Mouse (Mus musculus): Measurements from ENCODE around the gene Tubgcp2. TPM values are rescaled to one million over a fixed set of nuclear protein-coding genes. Genes with fewer than 3 reads are reported as not detected.

Tubgcp2 gene
- 46.2 and 58.5 TPM in 2 replicates for polyA plus RNA-seq (2014; fragmentation: Nextera tagmentation; extraction: Ambion mirVana)

- Histone ChIP-seq H3K4me3 (ENCODE audit: low read depth, low read length) (peak within 1 kb of the TSS; percentile 82), H3K4me1 (ENCODE audit: control insufficient read depth, insufficient read depth, low read length) (peaks cover 10% of the 10 kb centered on the region), H3K9ac (ENCODE audit: low read depth, low read length) (peak within 1 kb of the TSS; percentile 91), H3K4me2 (ENCODE audit: low read depth, low read length) (peak within 1 kb of the TSS; percentile 80), H3K27me3 (replicated peaks; ENCODE audit: control insufficient read depth, insufficient read depth, low read length) (no peaks in the 10 kb centered on the region), H3K36me3 (ENCODE audit: control insufficient read depth, insufficient read depth, low read length) (peaks cover 34% of the 10 kb centered on the region), H3K27ac (replicated peaks; ENCODE audit: low read depth, low read length) (peak within 1 kb of the TSS; percentile 94), H3K9me3 (ENCODE audit: control insufficient read depth, low read length) (no peaks in the 10 kb centered on the region)
- WGBS, result 2% methylated on average over 40 of the region's 69 CpGs
- DNase-seq (ENCODE audit: low spot score) (peak; percentile 98), ATAC-seq (ENCODE audit: low read depth) (peak; percentile 98)
These were observed at the start of gene Tubgcp2, which contains the start of gene Zfp511 for GRCm38 (mm10) chr7:140036281-140037170. Tubgcp2 (minus strand) TSS chr7:140036669. Zfp511 (plus strand) TSS chr7:140036391.

- Histone ChIP-seq H3K9ac (ENCODE audit: low read depth, low read length) (no peak within 1 kb of the TSS), H3K4me1 (ENCODE audit: control insufficient read depth, insufficient read depth, low read length) (peaks cover 11% of the 10 kb centered on the region), H3K27ac (replicated peaks; ENCODE audit: low read depth, low read length) (no peak within 1 kb of the TSS), H3K9me3 (ENCODE audit: control insufficient read depth, low read length) (no peaks in the 10 kb centered on the region), H3K27me3 (replicated peaks; ENCODE audit: control insufficient read depth, insufficient read depth, low read length) (peaks cover 44% of the 10 kb centered on the region), H3K4me3 (ENCODE audit: low read depth, low read length) (peak within 1 kb of the TSS; percentile 22), H3K4me2 (ENCODE audit: low read depth, low read length) (peak within 1 kb of the TSS; percentile 3; the same call in 1 of the 2 replicates), H3K36me3 (ENCODE audit: control insufficient read depth, insufficient read depth, low read length) (no peaks in the 10 kb centered on the region)
- WGBS, result 6% methylated on average over 17 of the region's 18 CpGs
- DNase-seq (ENCODE audit: low spot score) (peak; percentile 75), ATAC-seq (ENCODE audit: low read depth) (peak; percentile 87)
These were observed 45.8 kb upstream of the Tubgcp2 start, which contains the start of gene Caly for GRCm38 (mm10) chr7:140082242-140082678. Caly (minus strand) TSS chr7:140082548.

GRCm38 (mm10) chr7:140081408-140082241, 45.2 kb upstream of the Tubgcp2 start:
- Histone ChIP-seq H3K27me3 (replicated peaks; ENCODE audit: control insufficient read depth, insufficient read depth, low read length) (peaks cover 44% of the 10 kb centered on the region), H3K27ac (replicated peaks; ENCODE audit: low read depth, low read length) (no peak overlapping the region), H3K4me3 (ENCODE audit: low read depth, low read length) (peak overlapping the region; percentile 22), H3K4me1 (ENCODE audit: control insufficient read depth, insufficient read depth, low read length) (peaks cover 11% of the 10 kb centered on the region), H3K36me3 (ENCODE audit: control insufficient read depth, insufficient read depth, low read length) (no peaks in the 10 kb centered on the region), H3K9me3 (ENCODE audit: control insufficient read depth, low read length) (no peaks in the 10 kb centered on the region), H3K4me2 (ENCODE audit: low read depth, low read length) (peak overlapping the region; percentile 47), H3K9ac (ENCODE audit: low read depth, low read length) (no peak overlapping the region)
- DNase-seq (ENCODE audit: low spot score) (no peak), ATAC-seq (ENCODE audit: low read depth) (no peak)
- WGBS, result 15% methylated on average over 20 of the region's 20 CpGs

- peak; percentile 90 for DNase-seq (ENCODE audit: low spot score)
- WGBS, result 4% methylated on average over 24 of the region's 24 CpGs
- Histone ChIP-seq H3K9me3 (ENCODE audit: control insufficient read depth, low read length) (no peaks in the 10 kb centered on the region), H3K4me2 (ENCODE audit: low read depth, low read length) (peak overlapping the region; percentile 47), H3K36me3 (ENCODE audit: control insufficient read depth, insufficient read depth, low read length) (no peaks in the 10 kb centered on the region), H3K4me1 (ENCODE audit: control insufficient read depth, insufficient read depth, low read length) (peaks cover 11% of the 10 kb centered on the region), H3K27me3 (replicated peaks; ENCODE audit: control insufficient read depth, insufficient read depth, low read length) (peaks cover 44% of the 10 kb centered on the region), H3K9ac (ENCODE audit: low read depth, low read length) (peak overlapping the region; percentile 49), H3K27ac (replicated peaks; ENCODE audit: low read depth, low read length) (no peak overlapping the region), H3K4me3 (ENCODE audit: low read depth, low read length) (peak overlapping the region; percentile 22)
- peak; percentile 77 for ATAC-seq (ENCODE audit: low read depth)
These were observed 44.2 kb upstream of the Tubgcp2 start for GRCm38 (mm10) chr7:140080503-140081156.

GRCm38 (mm10) chr7:140078711-140079110, 42.2 kb upstream of the Tubgcp2 start:
- Histone ChIP-seq H3K4me2 (ENCODE audit: low read depth, low read length) (no peak overlapping the region), H3K27ac (replicated peaks; ENCODE audit: low read depth, low read length) (no peak overlapping the region), H3K4me3 (ENCODE audit: low read depth, low read length) (no peak overlapping the region), H3K9me3 (ENCODE audit: control insufficient read depth, low read length) (no peaks in the 10 kb centered on the region), H3K27me3 (replicated peaks; ENCODE audit: control insufficient read depth, insufficient read depth, low read length) (peaks cover 44% of the 10 kb centered on the region), H3K9ac (ENCODE audit: low read depth, low read length) (no peak overlapping the region), H3K36me3 (ENCODE audit: control insufficient read depth, insufficient read depth, low read length) (no peaks in the 10 kb centered on the region), H3K4me1 (ENCODE audit: control insufficient read depth, insufficient read depth, low read length) (peaks cover 11% of the 10 kb centered on the region)
- DNase-seq (ENCODE audit: low spot score) (peak; percentile 80), ATAC-seq (ENCODE audit: low read depth) (no peak)
- 5% methylated on average over 5 of the region's 5 CpGs for WGBS

GRCm38 (mm10) chr7:140077698-140078097, 41.2 kb upstream of the Tubgcp2 start:
- DNase-seq (ENCODE audit: low spot score) (no peak), ATAC-seq (ENCODE audit: low read depth) (no peak)
- H3K9ac ChIP-seq (ENCODE audit: low read depth, low read length), result no peak overlapping the region
- peaks cover 44% of the 10 kb centered on the region for H3K27me3 ChIP-seq (replicated peaks; ENCODE audit: control insufficient read depth, insufficient read depth, low read length)
- no peak overlapping the region for H3K27ac ChIP-seq (replicated peaks; ENCODE audit: low read depth, low read length)
- H3K4me2 ChIP-seq (ENCODE audit: low read depth, low read length), result no peak overlapping the region
- WGBS, result 72% methylated on average over 6 of the region's 6 CpGs
- H3K4me1 ChIP-seq (ENCODE audit: control insufficient read depth, insufficient read depth, low read length), result peaks cover 11% of the 10 kb centered on the region
- H3K36me3 ChIP-seq (ENCODE audit: control insufficient read depth, insufficient read depth, low read length), result no peaks in the 10 kb centered on the region
- H3K4me3 ChIP-seq (ENCODE audit: low read depth, low read length), result no peak overlapping the region
- H3K9me3 ChIP-seq (ENCODE audit: control insufficient read depth, low read length), result no peaks in the 10 kb centered on the region

GRCm38 (mm10) chr7:140070042-140070711, 33.7 kb upstream of the Tubgcp2 start:
- H3K4me3 ChIP-seq (ENCODE audit: low read depth, low read length), result peak overlapping the region; percentile 25
- peak overlapping the region; percentile 54; the same call in 1 of the 2 replicates for H3K9ac ChIP-seq (ENCODE audit: low read depth, low read length)
- H3K4me2 ChIP-seq (ENCODE audit: low read depth, low read length), result peak overlapping the region; percentile 50
- ATAC-seq (ENCODE audit: low read depth) (no peak), DNase-seq (ENCODE audit: low spot score) (no peak)
- H3K4me1 ChIP-seq (ENCODE audit: control insufficient read depth, insufficient read depth, low read length), result peaks cover 5% of the 10 kb centered on the region; the same call in 1 of the 2 replicates
- H3K27me3 ChIP-seq (replicated peaks; ENCODE audit: control insufficient read depth, insufficient read depth, low read length), result no peaks in the 10 kb centered on the region
- no peaks in the 10 kb centered on the region for H3K36me3 ChIP-seq (ENCODE audit: control insufficient read depth, insufficient read depth, low read length)
- no peaks in the 10 kb centered on the region for H3K9me3 ChIP-seq (ENCODE audit: control insufficient read depth, low read length)
- no peak overlapping the region for H3K27ac ChIP-seq (replicated peaks; ENCODE audit: low read depth, low read length)
- WGBS, result 37% methylated on average over 30 of the region's 39 CpGs
